Mouse (Mus musculus): ENCODE results near the gene Ppm1e.
"Not testable (repeated sequence)": the region's sequence is repeated elsewhere in the genome, so short reads cannot be mapped to it uniquely, and the experiment has no call there.

The Ppm1e gene

DNA sequence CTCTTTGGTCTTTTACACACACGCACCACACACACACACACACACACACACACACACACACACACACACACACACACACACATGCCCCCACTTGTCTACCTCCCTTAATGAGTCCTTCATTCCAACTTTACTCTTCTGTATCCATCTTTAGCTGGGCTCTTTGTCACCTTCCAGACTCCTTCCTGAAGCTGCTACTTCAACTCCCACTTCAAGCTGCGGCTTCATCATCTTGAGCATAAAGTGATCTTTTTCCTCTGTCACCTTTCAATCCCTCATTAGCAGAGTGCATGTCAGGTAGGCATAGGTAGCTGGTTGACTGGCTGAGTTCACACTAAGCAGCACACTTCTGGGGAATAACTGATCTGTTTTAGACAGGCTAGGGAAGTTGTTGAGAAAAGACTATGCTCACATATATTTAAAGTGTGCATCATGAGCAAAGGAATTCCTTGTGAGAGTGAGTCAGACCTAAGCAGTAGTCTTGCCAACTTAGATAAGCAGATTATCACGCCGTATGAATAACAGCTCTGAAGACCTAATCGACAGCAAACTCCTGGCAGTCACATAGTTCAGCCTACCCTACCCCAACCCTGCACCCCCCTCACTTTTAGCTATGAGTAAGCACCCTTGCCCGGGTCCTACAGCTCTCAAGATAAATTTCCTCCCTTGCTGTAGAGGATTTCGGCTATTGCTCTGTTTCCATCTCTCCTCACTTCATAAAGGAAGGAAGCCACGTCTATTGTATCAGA is 49.3 kb downstream of the Ppm1e start:
- DNase-seq (ENCODE audit: low read depth), result peak; percentile 84

DNA sequence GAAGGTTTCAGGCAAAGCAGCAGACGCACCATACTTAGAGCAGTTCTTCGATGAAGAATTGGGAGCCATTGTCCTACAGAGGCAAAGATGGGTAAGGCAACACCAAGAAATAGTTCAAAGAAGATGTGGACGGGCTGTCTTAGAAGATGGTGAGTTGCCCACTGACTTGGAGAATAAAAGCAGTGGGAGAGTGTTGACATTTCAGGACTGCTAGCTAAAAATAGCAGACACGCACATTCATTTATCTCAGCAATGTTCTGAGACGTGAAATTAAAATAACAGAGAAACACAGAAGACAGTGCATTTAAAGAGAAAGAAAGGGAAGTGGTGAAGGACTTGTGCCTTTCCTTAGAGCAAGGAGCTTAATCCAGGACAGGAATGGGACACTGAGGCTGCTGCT is 59.8 kb downstream of the Ppm1e start:
- DNase-seq (ENCODE audit: low read depth), result peak; percentile 32

DNA sequence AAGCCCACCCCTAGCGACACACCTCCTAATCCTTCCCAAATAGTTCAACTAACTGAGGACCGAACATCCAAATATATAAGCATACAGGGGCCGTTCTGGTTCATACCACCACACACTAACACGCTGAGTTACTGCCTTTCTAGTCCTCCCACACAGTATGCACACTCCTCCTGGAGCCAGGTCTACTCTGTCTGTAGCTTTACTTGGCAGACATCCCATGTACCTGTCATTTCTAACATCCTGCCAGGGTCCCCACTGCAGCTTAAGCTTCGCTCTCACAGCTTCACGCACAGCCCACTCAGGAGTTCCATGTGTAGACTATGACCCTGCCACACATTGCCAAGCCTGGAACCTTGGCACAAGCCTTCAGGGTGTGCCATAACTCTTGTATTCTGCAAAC is 62.4 kb downstream of the Ppm1e start:
- DNase-seq (ENCODE audit: low read depth), result no peak

DNA sequence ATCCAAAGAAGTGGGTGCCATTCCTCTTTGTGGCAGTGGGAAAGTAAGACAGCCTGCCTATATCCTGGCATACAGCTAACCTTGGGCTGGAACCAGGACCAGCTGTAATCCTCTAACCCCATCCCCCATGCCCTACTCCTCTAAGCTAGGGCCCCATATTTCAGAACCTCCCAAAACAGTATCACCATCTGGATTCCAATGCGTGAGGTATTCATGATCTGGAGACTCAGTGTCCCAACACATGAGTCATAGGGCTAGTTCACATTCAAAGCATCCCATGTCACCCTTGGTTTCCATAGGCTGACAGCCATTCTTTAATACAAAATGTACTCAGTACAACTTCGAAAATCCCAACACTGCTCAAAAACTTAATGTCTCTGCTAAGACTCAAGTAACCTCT is 63.2 kb downstream of the Ppm1e start:
- peak; percentile 52 for DNase-seq (ENCODE audit: low read depth)

DNA sequence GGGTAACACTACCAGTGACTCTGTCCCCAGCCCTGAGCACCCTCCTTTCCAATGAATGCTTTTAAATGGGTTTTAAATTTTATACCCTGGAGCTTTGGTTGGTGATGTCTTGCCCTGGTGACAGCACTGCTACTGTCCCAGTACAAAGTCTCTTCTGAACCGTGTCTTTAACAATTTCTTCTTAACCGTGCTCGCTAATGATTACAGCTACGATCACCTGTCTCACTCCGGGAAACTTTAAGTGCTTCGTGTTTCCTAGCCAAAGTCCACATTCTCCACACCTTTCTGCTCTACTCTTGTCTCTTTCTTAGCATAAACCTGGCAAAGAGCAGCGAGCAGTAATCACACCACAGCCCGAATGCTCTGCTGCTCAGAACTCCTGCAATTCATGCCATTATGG is 69.5 kb downstream of the Ppm1e start:
- DNase-seq (ENCODE audit: low read depth), result no peak

DNA sequence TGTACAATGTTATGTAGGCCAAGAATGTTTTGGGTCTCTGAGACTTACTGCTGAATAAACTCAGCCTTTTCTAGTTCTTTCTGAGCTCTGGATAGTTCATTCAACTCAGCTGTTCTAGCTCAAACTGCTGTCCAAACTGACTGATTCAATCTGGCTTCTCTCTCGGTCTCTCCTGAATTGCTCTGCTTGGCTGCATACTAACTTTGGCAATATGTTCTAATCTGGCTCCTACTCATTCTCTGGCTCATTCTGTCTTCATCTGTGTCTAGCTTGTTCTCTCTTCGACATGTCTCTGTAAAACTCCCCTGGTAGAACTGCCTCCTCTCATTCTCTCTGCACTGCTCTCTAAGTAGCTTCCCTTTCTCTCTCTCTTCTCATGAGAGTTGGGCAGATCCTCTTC is 72.6 kb downstream of the Ppm1e start:
- DNase-seq (ENCODE audit: low read depth), result no peak

DNA sequence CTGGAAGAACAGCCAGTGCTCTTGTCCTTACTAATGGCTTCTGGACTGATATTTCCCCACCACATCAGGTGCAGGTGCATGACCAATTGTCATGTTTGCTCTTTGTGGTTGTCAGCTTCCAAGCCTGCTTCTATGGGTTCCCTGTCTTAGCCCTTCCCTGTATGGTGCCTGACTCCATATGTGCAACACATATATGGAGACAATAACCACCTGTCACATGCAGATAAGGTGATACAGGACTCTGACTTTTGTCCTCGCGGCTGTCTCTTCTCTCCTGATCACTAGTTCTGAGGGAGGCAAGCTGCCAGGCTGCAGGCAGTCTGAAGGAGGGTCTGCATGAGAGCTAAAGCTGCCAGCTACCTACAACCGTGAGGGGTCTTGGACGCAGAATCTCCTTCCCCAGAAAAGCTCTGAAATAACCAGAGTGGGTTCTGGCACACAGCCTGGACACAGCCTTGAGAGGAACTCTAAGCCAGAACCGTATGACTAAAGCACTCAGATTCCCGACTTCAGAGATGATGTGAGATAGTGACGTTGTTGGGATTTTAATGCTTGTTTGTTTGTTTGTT is 76.8 kb downstream of the Ppm1e start:
- peak; percentile 34 for DNase-seq (ENCODE audit: low read depth)

DNA sequence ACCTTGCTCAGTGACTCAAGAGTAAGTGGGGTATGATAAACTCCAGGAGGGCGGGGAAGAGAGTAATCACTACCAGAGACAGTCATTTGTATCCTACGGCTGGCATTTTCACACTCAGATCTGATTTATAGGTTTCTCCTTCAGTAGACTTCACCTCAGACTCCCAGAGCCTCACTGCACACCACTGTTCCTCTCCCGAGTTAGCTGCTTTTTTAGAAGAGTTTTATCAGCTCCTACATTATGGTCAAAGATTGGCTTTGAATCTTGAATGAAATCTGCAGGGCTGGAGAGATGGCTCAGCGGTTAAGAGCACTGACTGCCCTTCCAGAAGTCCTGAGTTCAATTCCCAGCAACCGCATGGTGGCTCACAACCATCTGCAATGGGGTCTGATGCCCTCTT is 79.4 kb downstream of the Ppm1e start:
- DNase-seq (ENCODE audit: low read depth), result no peak

DNA sequence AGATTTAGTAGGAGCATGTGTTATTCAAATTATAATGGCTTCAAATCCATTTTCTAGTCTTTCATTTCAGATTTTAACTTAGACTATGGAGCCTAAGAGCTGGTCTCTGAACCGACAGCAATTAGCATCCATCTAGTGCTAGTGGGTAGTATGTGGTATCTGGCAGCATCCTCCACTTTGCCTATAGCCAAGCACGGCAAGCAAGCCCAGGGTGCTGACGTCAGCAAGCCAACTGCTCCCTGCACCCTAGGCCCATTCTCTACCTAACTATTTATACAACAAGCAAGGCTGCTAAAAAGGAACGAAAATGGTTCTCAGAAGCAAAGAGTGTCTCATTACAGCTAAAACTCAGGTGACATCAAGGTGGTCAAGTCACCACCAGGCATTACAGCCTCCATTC is 80.0 kb downstream of the Ppm1e start:
- no peak for DNase-seq (ENCODE audit: low read depth)

DNA sequence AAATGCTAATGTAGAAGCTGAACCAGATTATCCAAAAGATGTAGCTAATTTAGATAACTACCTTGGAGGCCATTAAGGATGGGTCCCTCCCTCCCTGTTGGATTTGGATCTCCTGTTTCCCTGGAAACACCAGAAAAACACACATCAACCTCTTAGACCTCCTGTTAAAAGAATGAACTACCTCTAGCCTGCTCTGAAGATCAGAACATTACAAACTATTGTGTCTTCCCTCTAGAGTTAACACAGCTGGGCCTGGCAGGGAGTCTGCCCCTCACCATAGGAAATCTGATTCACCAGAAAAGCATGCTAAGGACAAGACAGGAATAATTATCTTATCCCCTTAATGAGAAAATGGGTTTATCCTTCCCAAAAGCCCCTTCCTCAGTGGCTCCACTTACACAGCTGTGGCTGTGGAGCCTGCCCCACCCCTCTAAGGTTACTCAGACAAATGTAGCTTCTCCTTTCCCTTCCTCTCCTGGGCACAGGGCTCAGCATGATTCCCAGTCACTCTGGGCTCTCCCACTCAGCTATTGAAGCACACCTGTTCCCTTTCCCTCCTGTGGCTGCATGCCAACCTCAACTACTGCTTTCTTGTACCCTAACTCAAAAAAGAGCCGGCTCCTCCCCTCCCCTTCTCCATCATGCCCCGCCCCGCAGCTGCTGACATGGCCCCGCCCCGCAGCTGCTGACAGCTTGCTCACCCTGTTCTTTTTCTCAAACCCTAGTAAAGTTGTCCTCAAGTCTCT is 82.4 kb downstream of the Ppm1e start:
- DNase-seq (ENCODE audit: low read depth), result peak; percentile 54

DNA sequence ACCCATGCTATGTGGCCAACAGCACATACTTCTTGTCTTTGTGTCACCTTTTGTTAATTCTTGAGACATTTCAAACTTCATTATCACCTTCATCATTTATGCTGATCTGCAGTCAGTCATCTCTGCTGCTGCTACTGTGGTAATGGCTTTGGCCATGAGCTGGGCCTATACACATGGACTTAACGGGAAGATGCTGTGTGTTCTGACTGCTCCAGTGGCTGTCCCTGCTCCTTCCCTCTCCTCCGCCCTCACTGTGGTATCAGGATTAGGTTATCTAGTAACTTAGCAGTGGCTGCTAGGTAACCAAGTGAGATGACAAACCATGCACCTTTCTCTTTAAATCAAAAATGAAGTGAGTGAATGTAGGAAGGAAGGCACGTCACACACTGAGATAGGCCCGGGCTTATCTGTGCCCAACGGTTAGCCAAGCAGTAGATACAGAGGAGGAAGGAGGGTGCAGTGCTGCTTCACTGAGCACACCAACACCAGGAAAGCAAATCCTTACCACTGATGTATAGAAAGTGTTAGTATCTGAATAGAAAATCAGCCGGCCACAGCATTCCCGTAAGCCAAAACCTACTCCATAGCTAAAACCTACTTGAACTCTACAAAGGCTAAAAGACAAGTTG is 83.3 kb downstream of the Ppm1e start:
- no peak for DNase-seq (ENCODE audit: low read depth)

DNA sequence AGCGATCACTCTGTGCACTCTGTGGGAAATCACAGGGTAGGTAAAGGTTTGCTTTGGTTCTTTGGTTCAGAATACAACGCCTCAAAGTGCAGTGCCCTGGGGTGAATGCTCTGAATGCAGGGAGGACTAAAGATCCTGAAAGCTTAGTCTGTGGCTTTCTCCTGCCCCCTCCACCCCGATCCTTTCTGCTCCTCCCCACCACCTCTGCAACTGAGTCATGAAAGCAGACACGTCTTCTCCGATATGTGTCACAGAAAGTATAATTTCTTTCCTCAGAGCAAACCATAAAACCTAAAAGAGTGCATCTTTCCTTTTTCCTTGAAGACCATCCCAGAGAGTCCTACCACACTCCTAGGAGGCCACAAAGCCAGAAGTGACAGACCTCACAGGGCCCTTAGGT is 86.1 kb downstream of the Ppm1e start:
- DNase-seq (ENCODE audit: low read depth), result no peak

DNA sequence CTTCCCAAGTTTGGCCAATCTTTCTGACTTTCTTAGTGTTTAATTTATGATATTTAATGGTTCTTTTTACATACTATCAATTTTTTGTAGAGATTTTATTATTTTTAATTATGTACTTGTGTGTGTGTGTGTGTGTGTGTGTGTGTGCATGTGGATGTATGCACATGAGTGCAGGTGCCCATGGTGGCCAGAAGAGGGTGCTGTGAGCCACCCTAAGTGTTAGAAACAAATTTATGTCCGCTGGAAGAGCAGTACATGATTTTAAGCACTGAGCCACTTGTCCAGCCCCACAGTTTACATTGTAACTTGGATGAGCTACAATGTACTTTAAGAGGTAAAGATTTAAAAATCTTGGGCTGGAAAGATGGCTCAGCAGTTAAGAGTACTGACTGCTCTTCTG is 87.3 kb downstream of the Ppm1e start:
- DNase-seq (ENCODE audit: low read depth), result no peak

DNA sequence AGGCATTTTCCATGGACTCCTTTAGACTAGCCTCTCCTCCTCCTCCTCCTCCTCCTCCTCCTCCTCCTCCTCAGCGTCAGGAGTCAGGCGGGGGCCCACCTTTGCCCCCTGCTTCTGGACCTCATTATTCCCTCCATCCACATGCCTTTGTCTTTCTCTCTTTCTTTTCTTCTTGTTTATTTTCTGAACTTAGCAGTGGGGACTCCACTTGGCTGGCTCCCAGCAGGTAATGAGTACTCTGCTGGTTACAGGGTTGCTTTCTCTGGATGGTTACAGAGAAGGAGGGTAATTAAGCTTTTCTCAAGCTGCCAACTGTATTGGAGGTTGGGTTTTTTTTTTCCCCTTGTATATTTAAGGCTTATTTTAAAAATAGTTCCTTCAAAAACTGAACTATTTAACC is 87.9 kb downstream of the Ppm1e start:
- DNase-seq (ENCODE audit: low read depth), result peak; percentile 26

DNA sequence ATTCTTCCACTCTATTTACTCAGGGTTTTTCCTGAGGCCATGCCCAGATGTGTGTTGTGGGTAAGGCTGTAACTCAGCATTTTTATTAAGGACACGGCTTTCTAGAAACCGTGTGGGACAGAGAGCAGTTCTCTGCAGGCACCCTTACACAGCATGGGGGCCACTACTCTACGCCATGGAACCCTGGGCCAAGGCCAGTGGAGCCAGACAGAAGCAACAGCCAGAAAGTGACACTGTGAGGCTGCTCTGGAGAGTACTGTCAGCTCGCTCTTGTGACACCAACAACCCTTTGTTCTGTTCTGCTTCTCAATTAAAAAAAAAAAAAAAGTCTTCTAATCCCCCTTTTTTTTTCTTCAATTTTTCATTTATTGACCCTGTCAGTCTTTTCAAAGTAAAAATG is 88.4 kb downstream of the Ppm1e start:
- DNase-seq (ENCODE audit: low read depth), result no peak

DNA sequence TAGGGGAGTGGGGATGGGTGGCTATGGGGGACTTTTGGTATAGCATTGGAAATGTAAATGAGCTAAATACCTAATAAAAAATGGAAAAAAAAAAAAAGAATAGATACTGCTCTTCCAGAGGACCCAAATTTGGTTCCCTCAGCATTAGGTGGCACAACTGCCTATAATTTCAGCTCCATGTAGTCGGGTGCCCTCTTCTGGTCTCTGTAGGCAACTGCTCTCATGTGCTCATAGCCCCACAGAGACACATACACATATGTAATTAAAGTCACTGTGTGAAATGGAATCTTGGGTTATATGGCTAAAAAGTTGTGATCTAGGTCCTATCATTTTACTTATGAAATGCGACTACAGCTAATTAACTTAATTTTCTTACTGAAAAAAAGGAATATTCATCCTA is 90.0 kb downstream of the Ppm1e start:
- DNase-seq (ENCODE audit: low read depth), result peak; percentile 31

DNA sequence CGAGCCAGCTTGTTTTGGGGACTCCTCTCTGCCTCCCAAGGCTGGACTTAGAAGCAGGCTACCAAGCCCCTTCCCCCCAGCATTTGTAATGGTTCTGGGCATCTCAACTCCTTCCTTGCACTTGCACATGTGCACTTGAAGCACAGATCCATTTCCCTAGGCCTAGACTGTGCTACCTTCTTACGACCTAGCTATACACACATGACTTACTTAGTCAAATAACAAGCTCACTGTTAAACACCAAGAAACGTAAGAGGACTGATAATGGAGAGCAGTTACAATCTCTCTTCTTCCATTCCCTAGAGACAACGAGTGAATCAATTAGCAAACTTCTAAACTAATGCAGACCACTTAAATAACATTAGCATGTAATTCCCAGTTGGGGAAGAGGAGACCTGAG is 92.6 kb downstream of the Ppm1e start:
- DNase-seq (ENCODE audit: low read depth), result no peak

DNA sequence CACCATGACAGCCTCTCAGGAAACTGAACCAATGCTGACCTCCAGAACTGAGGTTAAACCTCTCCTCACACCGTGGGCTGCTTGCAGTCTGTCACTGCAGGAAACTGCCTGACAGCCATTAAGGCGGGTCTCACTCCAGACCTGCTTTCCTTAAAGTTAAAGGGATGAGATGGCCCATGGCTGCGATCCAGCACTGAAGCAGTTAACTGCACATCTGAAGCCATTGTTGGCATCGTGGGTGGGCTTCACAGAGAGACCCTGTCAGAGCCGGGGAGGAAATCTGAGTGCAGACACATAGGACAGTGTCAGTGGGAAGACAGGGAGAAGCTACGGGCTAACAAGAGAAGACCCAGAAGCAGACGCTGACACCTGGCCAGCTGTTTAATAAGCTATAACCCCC is 94.9 kb downstream of the Ppm1e start:
- DNase-seq (ENCODE audit: low read depth), result no peak

DNA sequence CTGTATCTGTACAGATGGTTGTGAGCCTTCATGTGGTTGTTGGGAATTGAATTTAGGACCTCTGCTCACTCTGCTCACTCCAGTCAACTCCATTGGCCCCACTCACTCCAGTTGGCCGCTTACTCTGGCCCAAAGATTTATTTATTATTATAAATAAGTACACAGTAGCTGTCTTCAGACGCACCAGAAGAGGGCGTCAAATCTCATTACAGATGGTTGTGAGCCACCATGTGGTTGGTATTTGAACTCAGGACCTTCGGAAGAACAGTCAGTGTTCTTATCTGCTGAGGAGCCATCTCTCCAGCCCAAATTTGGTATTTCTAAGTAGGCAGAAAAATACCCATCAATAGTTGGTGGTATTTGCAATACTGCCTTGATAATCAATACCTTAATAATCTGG is 97.1 kb downstream of the Ppm1e start:
- not testable (repeated sequence) for DNase-seq (ENCODE audit: low read depth)

DNA sequence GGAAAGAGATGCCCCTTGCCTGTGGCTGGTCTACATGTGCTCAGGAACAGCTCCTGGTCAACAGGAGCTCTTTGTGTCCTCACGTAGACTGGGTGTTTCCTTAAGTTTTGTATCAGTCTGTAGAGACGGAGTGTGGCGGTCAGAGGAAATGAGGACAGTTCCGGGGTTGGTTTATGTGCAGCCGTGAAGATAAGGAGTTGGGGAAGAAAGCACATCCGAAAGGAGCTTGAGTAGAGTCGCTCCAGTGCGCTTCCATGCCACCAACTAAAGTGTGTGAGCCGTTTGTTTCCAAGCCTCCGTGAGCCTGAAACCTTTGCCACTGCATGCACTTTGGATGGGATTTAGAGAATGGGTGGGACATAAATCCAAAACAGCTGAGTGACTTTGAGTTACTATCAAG is 99.0 kb downstream of the Ppm1e start:
- DNase-seq (ENCODE audit: low read depth), result no peak

DNA sequence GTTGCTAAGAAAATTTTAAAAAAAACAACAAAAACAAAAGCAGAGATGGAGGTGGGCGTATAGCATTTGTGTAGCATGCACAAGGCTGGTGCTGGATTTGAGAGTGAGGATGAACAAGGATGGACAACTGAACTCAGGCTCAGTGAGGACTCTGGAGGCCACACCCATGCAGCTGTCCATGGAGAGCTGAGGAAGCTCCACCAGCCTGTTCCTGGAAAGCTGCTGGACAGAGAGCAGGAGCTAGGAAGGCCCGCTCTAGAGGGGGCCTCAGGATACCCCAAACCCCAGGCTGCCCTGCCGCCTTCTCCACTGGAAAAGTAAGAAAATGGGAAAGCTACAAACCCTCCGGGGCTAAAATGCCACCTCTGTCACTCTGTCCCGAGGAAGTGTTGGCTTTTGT is 101.5 kb downstream of the Ppm1e start:
- no peak for DNase-seq (ENCODE audit: low read depth)

DNA sequence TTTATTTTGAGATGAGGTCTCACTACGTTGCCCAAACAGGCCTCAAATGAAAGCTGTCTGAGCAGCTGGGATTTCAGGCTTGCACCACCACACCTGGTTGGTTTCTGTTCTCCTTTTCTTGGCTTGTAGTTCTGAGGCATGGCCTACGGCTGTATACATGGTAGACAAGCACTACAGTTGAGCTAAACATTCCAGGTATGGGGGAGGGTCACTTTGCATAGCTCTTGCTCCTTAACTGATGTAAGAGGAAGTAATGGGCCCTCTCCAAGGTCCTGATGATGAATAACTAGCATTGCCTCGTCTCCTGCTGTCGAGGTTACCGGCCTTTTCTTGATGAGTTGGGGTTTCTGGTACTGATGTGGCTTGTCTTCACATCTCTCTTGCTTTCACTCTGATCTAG is 104.7 kb downstream of the Ppm1e start:
- peak; percentile 84 for DNase-seq (ENCODE audit: low read depth)

DNA sequence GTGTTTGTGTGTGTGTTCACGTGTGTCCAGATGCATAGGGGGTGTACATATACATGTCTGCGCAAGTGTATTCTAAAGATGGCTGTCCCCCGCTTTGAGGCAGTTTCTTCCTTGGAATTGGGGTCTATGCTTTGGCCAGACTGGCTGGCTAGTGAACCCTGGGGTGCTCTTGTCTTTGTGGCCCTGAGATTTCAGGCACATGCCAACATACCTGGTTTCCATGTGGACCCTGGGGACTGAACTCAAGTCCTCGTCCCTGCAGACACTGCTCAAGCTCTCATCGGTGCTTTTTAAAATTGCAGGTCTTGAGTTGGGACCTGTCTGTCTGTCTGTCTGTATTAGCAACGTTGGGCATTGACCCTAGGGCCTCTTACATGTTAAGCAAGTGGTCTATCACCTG is 105.5 kb downstream of the Ppm1e start:
- no peak for DNase-seq (ENCODE audit: low read depth)

Data from NIH3T3 (cell line).